ENCODE assay signal across 10 mouse cellular contexts in the genomic region with DNA sequence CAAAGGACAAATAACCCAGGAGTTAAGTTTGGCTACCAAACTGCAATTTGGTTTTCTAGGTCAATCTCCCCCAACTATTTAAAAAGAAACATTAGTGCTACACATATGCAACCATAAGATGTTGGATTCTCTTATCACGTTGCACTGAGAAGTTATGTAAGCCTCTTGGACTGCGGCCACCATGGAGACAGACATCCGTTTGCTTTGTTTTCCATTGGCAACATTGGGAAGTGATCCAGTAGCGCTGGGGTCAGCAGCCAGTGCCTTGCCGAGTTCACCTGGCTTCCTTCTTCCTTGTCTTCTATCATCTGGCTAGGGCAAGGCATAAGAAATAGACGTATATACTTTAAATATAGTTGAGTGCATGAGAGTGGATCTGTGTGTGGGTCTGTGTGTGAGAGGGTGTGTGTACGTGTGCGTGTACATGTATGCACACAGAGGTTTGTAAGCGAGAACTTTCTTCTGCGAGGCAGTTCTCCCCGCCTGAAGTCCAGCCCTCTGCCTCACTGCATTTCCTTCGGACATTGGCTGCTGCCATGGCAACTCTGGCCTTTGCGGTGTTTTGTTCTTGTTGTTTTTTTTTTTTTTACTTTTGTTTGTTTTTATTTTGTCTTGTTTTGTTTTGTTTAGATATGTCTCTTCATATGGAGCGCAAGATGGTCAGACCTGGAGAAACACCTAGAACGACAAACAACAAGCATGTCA.
A peak's percentile ranks its signal among the peaks of the same experiment; 100 is the strongest.
DNase-seq lines count a peak whose midpoint lies in the region; ATAC-seq and TF ChIP-seq lines count a peak whose summit lies in the region.
"Had no signal": no experiment of that assay in that cellular context is flagged by ENCODE, and none has a peak within 500 bp of the region (broad histone marks: within the 10 kb centered on the region; RNA-seq: fewer than 3 reads in every experiment).

No protein-coding gene starts in this region.

- intact Hi-C loops in heart, postnatal 25 days (cut with DNase I), result loop anchor here (5.0 to 10.0 kb wide), 2 partner anchors 412 to 500 kb away; partner anchors contain the start of gene Creb1

- no peaks in the 10 kb centered on the region for H3K27me3 ChIP-seq in heart, postnatal 0 days (ENCODE audit: control insufficient read depth, insufficient read depth, low read length)
- H3K27me3 ChIP-seq in lung, postnatal 0 days (replicated peaks; ENCODE audit: insufficient read depth, low read length), result no peaks in the 10 kb centered on the region
- H3K27me3 ChIP-seq: CH12.LX had no signal

- H3K27ac ChIP-seq in heart, postnatal 0 days (ENCODE audit: low read depth), result peak overlapping the region; percentile 65
- H3K27ac ChIP-seq in lung, postnatal 0 days (ENCODE audit: low read length), result peak overlapping the region; percentile 64

- H3K4me1 ChIP-seq in heart, postnatal 0 days (ENCODE audit: control insufficient read depth, insufficient read depth), result peaks cover 39% of the 10 kb centered on the region
- peaks cover 11% of the 10 kb centered on the region; the same call in 1 of the 2 replicates for H3K4me1 ChIP-seq in lung, postnatal 0 days (ENCODE audit: insufficient read depth, low read depth, low read length)

- no peak overlapping the region for H3K4me2 ChIP-seq in heart, postnatal 0 days (ENCODE audit: low read depth, low read length)
- H3K4me2 ChIP-seq in lung, postnatal 0 days (replicated peaks; ENCODE audit: low read depth, low read length), result no peak overlapping the region

- peaks cover 33% of the 10 kb centered on the region for H3K36me3 ChIP-seq in heart, postnatal 0 days (replicated peaks; ENCODE audit: control insufficient read depth, insufficient read depth, low read length)
- H3K36me3 ChIP-seq in lung, postnatal 0 days (ENCODE audit: insufficient read depth, low read length), result 0 out of 2 replicates have a peak, but pooled peaks cover 6% of the 10 kb centered on the region

- H3K4me3 ChIP-seq in heart, postnatal 0 days (ENCODE audit: low read depth, low read length), result no peak overlapping the region
- H3K4me3 ChIP-seq in lung, postnatal 0 days (ENCODE audit: low read depth, low read length), result no peak overlapping the region

- no peak for ATAC-seq in heart, postnatal 0 days (ENCODE audit: insufficient read depth, low read depth)
- no peak for ATAC-seq in lung, postnatal 0 days
- ATAC-seq in erythroid progenitor cell, adult 5-6 weeks (replicated peaks; ENCODE audit: low FRiP score, poor library complexity, severe bottlenecking), result no peak
- ATAC-seq: midbrain, embryonic 16.5 days had no signal

- 58% methylated on average over 15 of the region's 15 CpGs for WGBS in heart, postnatal 0 days
- 42% methylated on average over 15 of the region's 15 CpGs for WGBS in lung, postnatal 0 days

- no peak for TF ChIP-seq EP300 in heart, postnatal 0 days (IDR thresholded peaks at IDR 0.05; ENCODE audit: low read depth)
- TF ChIP-seq EP300 in lung, postnatal 0 days (IDR thresholded peaks at IDR 0.05), result peak; percentile 49; the same call in 1 of the 2 replicates

- TF ChIP-seq CTCF in heart, postnatal 0 days (IDR thresholded peaks at IDR 0.05; ENCODE audit: low read depth), result no peak
- TF ChIP-seq CTCF in lung, postnatal 0 days (IDR thresholded peaks at IDR 0.05), result no peak

- no peak overlapping the region for H3K9ac ChIP-seq in heart, postnatal 0 days (replicated peaks; ENCODE audit: low read depth, low read length)
- no peak overlapping the region for H3K9ac ChIP-seq in lung, postnatal 0 days (replicated peaks; ENCODE audit: low read depth)

- DNase-seq in heart, adult 18-20 months, result peak; percentile 61 to 65
- no peak for DNase-seq in heart, postnatal 25 days (ENCODE audit: low spot score)
- DNase-seq in cerebellum, adult 8-10 months, result peak; percentile 36
- DNase-seq in heart, postnatal 0 days (ENCODE audit: low spot score), result peak; percentile 49
- peak; percentile 62 for DNase-seq in lung, postnatal 0 days (ENCODE audit: low spot score)
- no peak for DNase-seq in layer of hippocampus, adult 9-11 months
- DNase-seq in right cerebral cortex, postnatal 36 days (ENCODE audit: low spot score in 2 of 2), result no peak

- no peaks in the 10 kb centered on the region for H3K9me3 ChIP-seq in heart, postnatal 0 days (replicated peaks; ENCODE audit: control insufficient read depth, low read length)
- no peaks in the 10 kb centered on the region for H3K9me3 ChIP-seq in lung, postnatal 0 days (ENCODE audit: low read length)

Comparison
In these comparisons a context has a peak if more than half of its experiments do, and no peak if none do; other contexts are left out.
1. DNase-seq: peak in heart, adult 18-20 months (2 of 2), cerebellum, adult 8-10 months (single experiment), heart, postnatal 0 days (single experiment) and lung, postnatal 0 days (single experiment); none in heart, postnatal 25 days (single experiment), layer of hippocampus, adult 9-11 months (single experiment) and right cerebral cortex, postnatal 36 days (0 of 2).